Comparison of ENCODE assay signal across 8 mouse cellular contexts in genomic region chr3:95284062-95284461, GRCm38 (mm10). TPM values are rescaled to one million over a fixed set of nuclear protein-coding genes. Genes with fewer than 3 reads are reported as not detected.
DNase-seq lines count a peak whose midpoint lies in the region; ATAC-seq and TF ChIP-seq lines count a peak whose summit lies in the region.

No protein-coding gene starts in this region.

- H3K27ac ChIP-seq in gastrocnemius, adult 2 months: peak overlapping the region; percentile 95
- H3K27ac ChIP-seq in CH12.LX (ENCODE audit: insufficient read depth, low read depth): no peak overlapping the region
- 0 out of 2 replicates have a peak overlapping the region, but pooled peaks have one; percentile 95 for H3K27ac ChIP-seq in forebrain, embryonic 14.5 days (ENCODE audit: low read depth, low read length)
- H3K27ac ChIP-seq in liver, postnatal 0 days (ENCODE audit: low read depth): peak overlapping the region; percentile 98

- 17% methylated on average over 1 of the region's 1 CpGs for WGBS in forebrain, embryonic 14.5 days
- WGBS in liver, postnatal 0 days (ENCODE audit: insufficient replicate concordance): 29% methylated on average over 1 of the region's 1 CpGs

- TF ChIP-seq CTCF in gastrocnemius, adult 2 months (IDR thresholded peaks at IDR 0.05): no peak
- TF ChIP-seq CTCF in CH12.LX (conservative IDR thresholded peaks at IDR 0.05 in 1 of 2, IDR thresholded peaks at IDR 0.05 in 1 of 2; ENCODE audit: low read depth in 2 of 2, low read length in 2 of 2): no peak
- TF ChIP-seq CTCF in liver, postnatal 0 days (IDR thresholded peaks at IDR 0.05; ENCODE audit: low read depth): no peak

- no peak for TF ChIP-seq RAD21 in CH12.LX (IDR thresholded peaks at IDR 0.05; ENCODE audit: low read depth, low read length)

- H3K4me1 ChIP-seq in CH12.LX (ENCODE audit: control insufficient read depth in 1 of 2, insufficient read depth in 2 of 2): peaks cover 0 to 18% of the 10 kb centered on the region in 2 experiments; a peak in 2 of 4 replicates
- peaks cover 11% of the 10 kb centered on the region for H3K4me1 ChIP-seq in forebrain, embryonic 14.5 days (ENCODE audit: control insufficient read depth, insufficient read depth, low read length)
- peaks cover 26% of the 10 kb centered on the region for H3K4me1 ChIP-seq in liver, postnatal 0 days (ENCODE audit: insufficient read depth)

- H3K27me3 ChIP-seq in CH12.LX (replicated peaks): no peaks in the 10 kb centered on the region
- H3K27me3 ChIP-seq in forebrain, embryonic 14.5 days (replicated peaks; ENCODE audit: control insufficient read depth, insufficient read depth, low read length): no peaks in the 10 kb centered on the region
- no peaks in the 10 kb centered on the region for H3K27me3 ChIP-seq in liver, postnatal 0 days (ENCODE audit: insufficient read depth, low read length)

- H3K9ac ChIP-seq in CH12.LX (ENCODE audit: insufficient read depth, low read depth): 0 out of 2 replicates have a peak overlapping the region, but pooled peaks have one; percentile 96
- H3K9ac ChIP-seq in forebrain, embryonic 14.5 days (ENCODE audit: low read length): peak overlapping the region; percentile 87
- H3K9ac ChIP-seq in liver, postnatal 0 days (replicated peaks): peak overlapping the region; percentile 86

- H3K9me3 ChIP-seq in CH12.LX (replicated peaks; ENCODE audit: low read length): no peaks in the 10 kb centered on the region
- H3K9me3 ChIP-seq in forebrain, embryonic 14.5 days (replicated peaks; ENCODE audit: control insufficient read depth, low read length): no peaks in the 10 kb centered on the region
- no peaks in the 10 kb centered on the region for H3K9me3 ChIP-seq in liver, postnatal 0 days (ENCODE audit: low read length)

- H3K4me2 ChIP-seq in CH12.LX (ENCODE audit: insufficient read depth, low read depth, poor library complexity, severe bottlenecking): peak overlapping the region; percentile 80; the same call in 1 of the 2 replicates
- peak overlapping the region; percentile 63 for H3K4me2 ChIP-seq in forebrain, embryonic 14.5 days (ENCODE audit: low read length)
- peak overlapping the region; percentile 83 for H3K4me2 ChIP-seq in liver, postnatal 0 days (ENCODE audit: low read depth, low read length)

- intact Hi-C loops in gastrocnemius, adult 2 months (cut with DNase I): no loop called here

- no peak for DNase-seq in gastrocnemius, adult 2 months
- DNase-seq in gastrocnemius, adult 8-10 months (ENCODE audit: low spot score in 2 of 2): no peak
- DNase-seq in CH12.LX (ENCODE audit: extremely low read depth): no peak
- no peak for DNase-seq in forebrain, embryonic 14.5 days (ENCODE audit: low spot score)
- no peak for DNase-seq in liver, postnatal 0 days
- DNase-seq in right cerebral cortex, postnatal 25 days: no peak
- DNase-seq in ovary, postnatal 10 days (ENCODE audit: low spot score): no peak
- DNase-seq in cerebellum, adult 8-10 months: no peak

- in situ Hi-C loops in CH12.LX (cut with MboI; ENCODE audit: low pct_ligation_motif_present, low pct_unique_long_range_greater_than_20kb, low sequenced_read_pairs): no loop called here

- dilution Hi-C loops in CH12.LX (cut with MboI; ENCODE audit: extremely low pct_ligation_motif_present, extremely low pct_unique_long_range_greater_than_20kb, low sequenced_read_pairs): no loop called here

- H3K4me3 ChIP-seq in gastrocnemius, adult 2 months: peak overlapping the region; percentile 88
- no peak overlapping the region for H3K4me3 ChIP-seq in CH12.LX (replicated peaks in 1 of 3; ENCODE audit: low read depth in 2 of 3, low read length in 2 of 3, poor library complexity in 1 of 3)
- H3K4me3 ChIP-seq in forebrain, embryonic 14.5 days (ENCODE audit: low read depth, low read length): peak overlapping the region; percentile 67
- peak overlapping the region; percentile 74 for H3K4me3 ChIP-seq in liver, postnatal 0 days (ENCODE audit: low read depth, low read length)

- peaks cover 4 to 12% of the 10 kb centered on the region in 2 experiments for H3K36me3 ChIP-seq in CH12.LX (replicated peaks in 1 of 2; ENCODE audit: control insufficient read depth in 1 of 2, insufficient read depth in 1 of 2, low read length in 1 of 2)
- H3K36me3 ChIP-seq in forebrain, embryonic 14.5 days (ENCODE audit: control insufficient read depth, insufficient read depth, low read length): peaks cover 20% of the 10 kb centered on the region
- H3K36me3 ChIP-seq in liver, postnatal 0 days (replicated peaks; ENCODE audit: insufficient read depth, low read length): peaks cover 20% of the 10 kb centered on the region

- TF ChIP-seq EP300 in CH12.LX (IDR thresholded peaks at IDR 0.05; ENCODE audit: low read length): no peak
- no peak for TF ChIP-seq EP300 in liver, postnatal 0 days (IDR thresholded peaks at IDR 0.05; ENCODE audit: low read depth)

- 0 out of 2 replicates have a peak, but pooled peaks cover 2% of the 10 kb centered on the region for H3K79me2 ChIP-seq in CH12.LX (replicated peaks; ENCODE audit: control insufficient read depth, extremely low read depth, insufficient read depth, poor library complexity, severe bottlenecking)

- no peak for TF ChIP-seq POLR2A in CH12.LX (IDR thresholded peaks at IDR 0.05; ENCODE audit: low read depth, low read length)

- ATAC-seq in forebrain, embryonic 14.5 days: no peak
- ATAC-seq in liver, postnatal 0 days: no peak

TF ChIP-seq in CH12.LX, 34 proteins besides CTCF, POLR2A, EP300 and RAD21:
- no peak for TF ChIP-seq NELFE (IDR thresholded peaks at IDR 0.05; ENCODE audit: low read depth, low read length)
- TF ChIP-seq ZC3H11A (IDR thresholded peaks at IDR 0.05; ENCODE audit: low read depth, low read length): no peak
- no peak for TF ChIP-seq ELF1 (IDR thresholded peaks at IDR 0.05; ENCODE audit: low read depth, low read length)
- no peak for TF ChIP-seq CHD1 (IDR thresholded peaks at IDR 0.05; ENCODE audit: low read depth, low read length)
- no peak for TF ChIP-seq MEF2A (IDR thresholded peaks at IDR 0.05; ENCODE audit: borderline replicate concordance, low read depth, low read length)
- no peak for TF ChIP-seq USF1 (IDR thresholded peaks at IDR 0.05; ENCODE audit: low read depth, low read length)
- no peak for TF ChIP-seq IRF4 (IDR thresholded peaks at IDR 0.05; ENCODE audit: low read depth, low read length)
TF ChIP-seq in CH12.LX: peak in this region for 0.

RNA-seq across cellular contexts. Expression of gene Prune1, which starts 2.2 kb away (rescaled TPM):
- 10 to 100 TPM; 45.8 to 46.9 TPM for total RNA-seq in gastrocnemius, adult 2 months (2021)
- total RNA-seq in gastrocnemius, adult 8-10 months (2022): 10 to 100 TPM; 47.7 to 58.8 (median 53.5) TPM
- 7.1 and 8.4 TPM in 2 replicates for total RNA-seq in CH12.LX (2012; rRNA removed)
- total RNA-seq in CH12.LX (2014; rRNA removed): 7.1 and 8.5 TPM in 2 replicates
- 8.8 and 9.1 TPM in 2 replicates for polyA plus RNA-seq in CH12.LX (2012; ENCODE audit: insufficient read length, low read depth)
- 40.7 and 42.7 TPM in 2 replicates for polyA plus RNA-seq in forebrain, embryonic 14.5 days (2014; fragmentation: Nextera tagmentation; extraction: Ambion mirVana)
- 10.6 and 10.7 TPM in 2 replicates for polyA plus RNA-seq in liver, postnatal 0 days (2015; fragmentation: Nextera tagmentation; extraction: Ambion mirVana)

RNA-seq across cellular contexts. Expression of gene Mindy1, which starts 2.9 kb away (rescaled TPM):
- total RNA-seq in gastrocnemius, adult 2 months (2021): 10 to 100 TPM; 23.9 to 26.4 TPM
- 10 to 100 TPM; 25.4 to 29.7 (median 27.8) TPM for total RNA-seq in gastrocnemius, adult 8-10 months (2022)
- total RNA-seq in CH12.LX (2012; rRNA removed) (4.9 and 5.4 TPM in 2 replicates), CH12.LX (2014; rRNA removed) (5.0 and 6.0 TPM in 2 replicates)
- 8.7 and 14.4 TPM in 2 replicates for polyA plus RNA-seq in CH12.LX (2012; ENCODE audit: insufficient read length, low read depth)
- polyA plus RNA-seq in forebrain, embryonic 14.5 days (2014; fragmentation: Nextera tagmentation; extraction: Ambion mirVana): 48.6 and 50.7 TPM in 2 replicates
- polyA plus RNA-seq in liver, postnatal 0 days (2015; fragmentation: Nextera tagmentation; extraction: Ambion mirVana): 41.4 and 42.8 TPM in 2 replicates

RNA-seq across cellular contexts. Expression of gene Anxa9, which starts 22.9 kb away (rescaled TPM):
- total RNA-seq in gastrocnemius, adult 2 months (2021): not detected
- total RNA-seq in gastrocnemius, adult 8-10 months (2022): not detected
- 1.9 and 2.5 TPM in 2 replicates for total RNA-seq in CH12.LX (2012; rRNA removed)
- 1.4 and 1.5 TPM in 2 replicates for total RNA-seq in CH12.LX (2014; rRNA removed)
- 3.6 and 4.1 TPM in 2 replicates for polyA plus RNA-seq in CH12.LX (2012; ENCODE audit: insufficient read length, low read depth)
- 0.27 and 0.64 TPM in 2 replicates for polyA plus RNA-seq in forebrain, embryonic 14.5 days (2014; fragmentation: Nextera tagmentation; extraction: Ambion mirVana)
- 1.2 TPM in 2 replicates for polyA plus RNA-seq in liver, postnatal 0 days (2015; fragmentation: Nextera tagmentation; extraction: Ambion mirVana)

RNA-seq across cellular contexts. Expression of gene Cers2, which starts 30.5 kb away (rescaled TPM):
- total RNA-seq in gastrocnemius, adult 2 months (2021): 10 to 100 TPM; 19.6 to 23.4 TPM
- total RNA-seq in gastrocnemius, adult 8-10 months (2022): 10 to 100 TPM; 13.1 to 16.7 (median 15.3) TPM
- total RNA-seq in CH12.LX (2012; rRNA removed) (70.6 and 81.1 TPM in 2 replicates), CH12.LX (2014; rRNA removed) (96.7 and 105 TPM in 2 replicates)
- polyA plus RNA-seq in CH12.LX (2012; ENCODE audit: insufficient read length, low read depth): 84.5 and 89.8 TPM in 2 replicates
- 75.8 and 91.8 TPM in 2 replicates for polyA plus RNA-seq in forebrain, embryonic 14.5 days (2014; fragmentation: Nextera tagmentation; extraction: Ambion mirVana)
- 124 and 125 TPM in 2 replicates for polyA plus RNA-seq in liver, postnatal 0 days (2015; fragmentation: Nextera tagmentation; extraction: Ambion mirVana)

RNA-seq across cellular contexts. Expression of gene Bnipl, which starts 33.1 kb away (rescaled TPM):
- under 1 TPM in 1 of 2 experiments, not detected in 1; 0.31 TPM for total RNA-seq in gastrocnemius, adult 2 months (2021)
- total RNA-seq in gastrocnemius, adult 8-10 months (2022): not detected
- total RNA-seq in CH12.LX (2012; rRNA removed) (0.17 TPM in 1 of 2 replicates, not detected in the other), CH12.LX (2014; rRNA removed) (not detected in 2 replicates)
- 0.30 and 0.33 TPM in 2 replicates for polyA plus RNA-seq in CH12.LX (2012; ENCODE audit: insufficient read length, low read depth)
- not detected in 2 replicates for polyA plus RNA-seq in forebrain, embryonic 14.5 days (2014; fragmentation: Nextera tagmentation; extraction: Ambion mirVana)
- not detected in 2 replicates for polyA plus RNA-seq in liver, postnatal 0 days (2015; fragmentation: Nextera tagmentation; extraction: Ambion mirVana)

Comparison
In these comparisons a context has a peak if more than half of its experiments do, and no peak if none do; other contexts are left out.
1. H3K4me3 ChIP-seq: peak in gastrocnemius, adult 2 months (single experiment), forebrain, embryonic 14.5 days (single experiment) and liver, postnatal 0 days (single experiment); none in CH12.LX (0 of 3).
2. RNA of gene Prune1, which starts 2.2 kb away (total RNA-seq): 47.7 to 58.8 TPM in gastrocnemius, adult 8-10 months and 45.8 to 46.9 TPM in gastrocnemius, adult 2 months; 7.1 to 8.5 TPM in CH12.LX; every median in the first group is over 4 times any median in the second.
3. Peak in every context shown above with its lines, with median percentiles within 50 percentile points of each other: H3K4me2 ChIP-seq and H3K9ac ChIP-seq.